Mouse (Mus musculus): ENCODE measurements at regions not wholly inside any gene's neighbourhood (a gene's known extent, or its start where the extent isn't known, plus 50 kb on each side); places are given as distances from the start of the nearest gene placed in this dataset.

DNA sequence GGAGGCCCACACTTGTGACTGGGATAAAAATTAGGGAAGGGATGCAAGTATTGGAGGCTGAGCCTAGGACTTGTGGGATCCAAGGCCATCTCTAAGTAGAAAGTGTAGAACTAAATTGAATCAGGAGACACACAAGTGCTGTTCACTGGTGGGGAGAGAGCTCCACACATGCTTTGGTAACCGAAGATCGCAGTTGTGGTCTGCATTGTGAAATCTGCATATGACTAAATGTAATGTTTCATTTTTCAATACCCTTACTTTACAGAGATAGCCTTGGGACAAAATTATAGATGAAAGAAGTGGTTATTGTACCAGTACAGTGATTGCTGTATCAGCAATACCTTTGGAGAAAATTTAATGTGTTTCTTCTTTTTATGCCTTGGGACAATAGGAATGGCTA is 85.6 kb upstream of the Ghr start:
- 95% methylated on average over 2 of the region's 2 CpGs for WGBS
- no peak overlapping the region for H3K27ac ChIP-seq (ENCODE audit: low read length)
- no peaks in the 10 kb centered on the region for H3K36me3 ChIP-seq (ENCODE audit: control insufficient read depth, insufficient read depth, low read length)
- H3K4me3 ChIP-seq (ENCODE audit: low read length): no peak overlapping the region
- H3K4me1 ChIP-seq (replicated peaks; ENCODE audit: control insufficient read depth, insufficient read depth, low read length): no peaks in the 10 kb centered on the region
- H3K4me2 ChIP-seq (ENCODE audit: low read depth, low read length): no peak overlapping the region
- no peak for ATAC-seq (ENCODE audit: low read depth)
- no peaks in the 10 kb centered on the region for H3K27me3 ChIP-seq (ENCODE audit: control insufficient read depth, insufficient read depth, low read depth, low read length)
- no peak overlapping the region for H3K9ac ChIP-seq (ENCODE audit: low read length)
- no peaks in the 10 kb centered on the region for H3K9me3 ChIP-seq (ENCODE audit: control insufficient read depth, low read length)

DNA sequence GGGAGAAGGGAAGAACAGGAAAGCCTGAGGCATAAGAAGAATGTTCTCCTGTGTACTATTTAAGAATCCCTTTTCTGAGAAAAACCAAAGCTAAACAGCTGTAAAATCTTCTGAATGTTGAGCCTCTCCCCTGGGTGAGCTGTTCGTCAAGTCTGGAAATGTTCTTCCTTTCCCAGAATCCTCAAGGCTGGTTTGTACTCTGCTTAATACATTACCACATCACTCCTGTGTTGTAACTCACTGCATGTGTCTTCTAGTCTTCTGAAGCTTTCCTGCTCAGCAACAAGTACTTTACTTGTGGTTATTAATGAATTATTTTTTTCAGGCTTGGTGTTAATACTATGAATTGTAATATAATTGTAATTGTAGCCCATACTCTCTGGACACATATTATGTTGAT is 65.4 kb upstream of the Ghr start:
- Histone ChIP-seq H3K9ac (ENCODE audit: low read length) (no peak overlapping the region), H3K4me3 (ENCODE audit: low read length) (no peak overlapping the region), H3K27me3 (ENCODE audit: control insufficient read depth, insufficient read depth, low read depth, low read length) (no peaks in the 10 kb centered on the region), H3K4me1 (replicated peaks; ENCODE audit: control insufficient read depth, insufficient read depth, low read length) (no peaks in the 10 kb centered on the region), H3K9me3 (ENCODE audit: control insufficient read depth, low read length) (no peaks in the 10 kb centered on the region), H3K36me3 (ENCODE audit: control insufficient read depth, insufficient read depth, low read length) (no peaks in the 10 kb centered on the region), H3K27ac (ENCODE audit: low read length) (no peak overlapping the region), H3K4me2 (ENCODE audit: low read depth, low read length) (no peak overlapping the region)
- no peak for ATAC-seq (ENCODE audit: low read depth)
- 81% methylated on average over 1 of the region's 1 CpGs for WGBS

DNA sequence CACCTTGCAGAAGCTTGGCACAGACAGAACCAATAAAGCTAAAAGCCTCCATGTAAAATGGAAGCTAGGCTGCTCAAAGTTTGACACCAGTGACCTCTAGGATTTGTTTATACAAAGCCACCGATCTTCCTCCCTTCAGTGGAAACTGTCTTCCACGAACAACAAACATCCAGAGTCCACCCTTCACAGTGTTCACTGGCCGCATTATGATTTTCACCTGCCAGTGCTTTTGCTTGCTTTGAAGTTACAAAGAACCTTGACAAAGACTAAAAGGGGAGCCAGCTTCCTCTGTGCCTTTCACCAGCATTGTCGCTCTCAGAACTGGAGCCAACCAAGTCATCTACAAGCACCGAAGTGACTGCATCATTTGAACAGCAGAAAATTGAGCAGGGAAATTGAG is 56.8 kb upstream of the Ghr start:
- no peak overlapping the region for H3K27ac ChIP-seq (ENCODE audit: low read length)
- no peak for ATAC-seq (ENCODE audit: low read depth)
- no peak overlapping the region for H3K4me3 ChIP-seq (ENCODE audit: low read length)
- H3K4me2 ChIP-seq (ENCODE audit: low read depth, low read length): no peak overlapping the region
- H3K4me1 ChIP-seq (replicated peaks; ENCODE audit: control insufficient read depth, insufficient read depth, low read length): no peaks in the 10 kb centered on the region
- no peaks in the 10 kb centered on the region for H3K9me3 ChIP-seq (ENCODE audit: control insufficient read depth, low read length)
- H3K36me3 ChIP-seq (ENCODE audit: control insufficient read depth, insufficient read depth, low read length): no peaks in the 10 kb centered on the region
- H3K27me3 ChIP-seq (ENCODE audit: control insufficient read depth, insufficient read depth, low read depth, low read length): no peaks in the 10 kb centered on the region
- 49% methylated on average over 5 of the region's 5 CpGs for WGBS
- H3K9ac ChIP-seq (ENCODE audit: low read length): no peak overlapping the region

Measured in lung, embryonic 16.5 days (tissue).